Comparison of ENCODE assay signal across 16 mouse cellular contexts in genomic region chr2:162818787-162819186, GRCm38 (mm10).
A peak's percentile ranks its signal among the peaks of the same experiment; 100 is the strongest.
DNase-seq lines count a peak whose midpoint lies in the region; ATAC-seq and TF ChIP-seq lines count a peak whose summit lies in the region.
"Had no signal": no experiment of that assay in that cellular context is flagged by ENCODE, and none has a peak within 500 bp of the region (broad histone marks: within the 10 kb centered on the region; RNA-seq: fewer than 3 reads in every experiment).

No protein-coding gene starts in this region.

- ATAC-seq in heart, embryonic 11.5 days (replicated peaks; ENCODE audit: insufficient number of reproducible peaks, low FRiP score, low TSS enrichment), result peak; percentile 53; the same call in 1 of the 2 replicates
- ATAC-seq in lung, embryonic 14.5 days (ENCODE audit: insufficient read depth), result no peak
- ATAC-seq: forebrain, embryonic 13.5 days had no signal

- no peak overlapping the region for H3K9ac ChIP-seq in heart, embryonic 11.5 days (ENCODE audit: low read depth, low read length)
- no peak overlapping the region for H3K9ac ChIP-seq in heart, adult 2 months (ENCODE audit: low read depth, low read length)
- no peak overlapping the region for H3K9ac ChIP-seq in lung, embryonic 14.5 days
- H3K9ac ChIP-seq: forebrain, embryonic 13.5 days; heart, embryonic 13.5 days; limb, embryonic 13.5 days had no signal

- no peaks in the 10 kb centered on the region for H3K79me2 ChIP-seq in heart, adult 2 months (replicated peaks; ENCODE audit: control insufficient read depth, insufficient read depth, low read length)
- H3K79me2 ChIP-seq in myocyte (ENCODE audit: control insufficient read depth, insufficient read depth), result no peaks in the 10 kb centered on the region

- no peak for TF ChIP-seq EP300 in heart, adult 2 months (IDR thresholded peaks at IDR 0.05; ENCODE audit: insufficient read depth, low read depth, low read length)

- TF ChIP-seq POLR2A in heart, adult 2 months (IDR thresholded peaks at IDR 0.05; ENCODE audit: insufficient read depth, low read depth, low read length), result no peak
- TF ChIP-seq POLR2A in myocyte (IDR thresholded peaks at IDR 0.05; ENCODE audit: insufficient read length, low read depth), result no peak

- H3K27me3 ChIP-seq in heart, embryonic 11.5 days (ENCODE audit: control insufficient read depth, insufficient read depth, low read length), result no peaks in the 10 kb centered on the region
- no peaks in the 10 kb centered on the region for H3K27me3 ChIP-seq in heart, adult 2 months (ENCODE audit: control insufficient read depth, insufficient read depth, low read length)
- H3K27me3 ChIP-seq in lung, embryonic 14.5 days (ENCODE audit: insufficient read depth, low read length), result no peaks in the 10 kb centered on the region
- no peaks in the 10 kb centered on the region for H3K27me3 ChIP-seq in myocyte (ENCODE audit: control insufficient read depth, insufficient read depth, insufficient read length)
- H3K27me3 ChIP-seq: forebrain, embryonic 13.5 days; heart, embryonic 13.5 days; limb, embryonic 13.5 days had no signal

- no peak for TF ChIP-seq CTCF in heart, adult 2 months (IDR thresholded peaks at IDR 0.05)
- TF ChIP-seq CTCF in lung, embryonic 14.5 days (IDR thresholded peaks at IDR 0.05; ENCODE audit: low read depth), result no peak

- H3ac ChIP-seq in myocyte (ENCODE audit: control insufficient read depth, insufficient read length), result no peak overlapping the region

- H3K4me1 ChIP-seq in heart, embryonic 11.5 days (ENCODE audit: control insufficient read depth, insufficient read depth, low read length), result no peaks in the 10 kb centered on the region
- H3K4me1 ChIP-seq in heart, adult 2 months (ENCODE audit: control insufficient read depth, insufficient read depth, low read length), result no peaks in the 10 kb centered on the region
- H3K4me1 ChIP-seq in lung, embryonic 14.5 days (ENCODE audit: insufficient read depth), result no peaks in the 10 kb centered on the region
- H3K4me1 ChIP-seq: forebrain, embryonic 13.5 days had no signal

- intact Hi-C loops in heart, adult 2 months (cut with DNase I), result no loop called here

- no peak for DNase-seq in heart, adult 2 months
- DNase-seq in lung, embryonic 14.5 days, result peak; percentile 27
- no peak for DNase-seq in lung, adult 18-20 months
- DNase-seq in adrenal gland, postnatal 14 days, result peak; percentile 74
- DNase-seq in layer of hippocampus, adult 18-20 months (ENCODE audit: low spot score in 2 of 2), result no peak
- DNase-seq in gastrocnemius, postnatal 25 days, result no peak
- DNase-seq: cerebellum, postnatal 10 days; kidney, adult 2 months; midbrain, embryonic 14.5 days; right cerebral cortex, postnatal 25 days had no signal

- H3K9me3 ChIP-seq in heart, embryonic 11.5 days (replicated peaks; ENCODE audit: control insufficient read depth, low read length), result no peaks in the 10 kb centered on the region
- no peaks in the 10 kb centered on the region for H3K9me3 ChIP-seq in lung, embryonic 14.5 days (ENCODE audit: low read depth, low read length)
- H3K9me3 ChIP-seq: forebrain, embryonic 13.5 days; heart, embryonic 13.5 days; limb, embryonic 13.5 days had no signal

- H3K36me3 ChIP-seq in heart, embryonic 11.5 days (ENCODE audit: control insufficient read depth, insufficient read depth, low read length), result no peaks in the 10 kb centered on the region
- no peaks in the 10 kb centered on the region for H3K36me3 ChIP-seq in heart, adult 2 months (ENCODE audit: control insufficient read depth, insufficient read depth, low read length)
- no peaks in the 10 kb centered on the region for H3K36me3 ChIP-seq in lung, embryonic 14.5 days (ENCODE audit: insufficient read depth)
- no peaks in the 10 kb centered on the region for H3K36me3 ChIP-seq in myocyte (ENCODE audit: control insufficient read depth, insufficient read depth)
- H3K36me3 ChIP-seq: heart, embryonic 13.5 days; limb, embryonic 13.5 days had no signal

- H3K4me2 ChIP-seq in heart, embryonic 11.5 days, result no peak overlapping the region
- H3K4me2 ChIP-seq in lung, embryonic 14.5 days, result no peak overlapping the region
- H3K4me2 ChIP-seq in myocyte (ENCODE audit: low read depth), result peak overlapping the region; percentile 27
- H3K4me2 ChIP-seq: forebrain, embryonic 13.5 days; heart, embryonic 13.5 days; limb, embryonic 13.5 days had no signal

- WGBS in heart, embryonic 11.5 days (ENCODE audit: insufficient replicate concordance), result 85% methylated on average over 4 of the region's 4 CpGs
- WGBS in heart, adult 2 months, result 74% methylated on average over 4 of the region's 4 CpGs
- 91% methylated on average over 4 of the region's 4 CpGs for WGBS in lung, embryonic 14.5 days

- H3K4me3 ChIP-seq in heart, embryonic 11.5 days (ENCODE audit: low read depth, low read length), result no peak overlapping the region
- H3K4me3 ChIP-seq in heart, adult 2 months, result no peak overlapping the region
- no peak overlapping the region for H3K4me3 ChIP-seq in lung, embryonic 14.5 days (ENCODE audit: low read depth, low read length)
- H3K4me3 ChIP-seq in myocyte, result no peak overlapping the region
- H3K4me3 ChIP-seq: forebrain, embryonic 13.5 days; heart, embryonic 13.5 days; left cerebral cortex, adult 2 months; limb, embryonic 13.5 days had no signal

- H3K27ac ChIP-seq in heart, embryonic 11.5 days (ENCODE audit: low read depth, low read length), result no peak overlapping the region
- no peak overlapping the region for H3K27ac ChIP-seq in heart, adult 2 months
- H3K27ac ChIP-seq in lung, embryonic 14.5 days (ENCODE audit: low read depth), result no peak overlapping the region
- H3K27ac ChIP-seq: forebrain, embryonic 13.5 days; heart, embryonic 13.5 days; left cerebral cortex, adult 2 months; limb, embryonic 13.5 days had no signal

TF ChIP-seq in myocyte, 11 proteins besides CTCF, POLR2A, EP300 and RAD21:
- TF ChIP-seq REST (IDR thresholded peaks at IDR 0.05; ENCODE audit: insufficient read depth, insufficient read length) (no peak), MYOD1 (IDR thresholded peaks at IDR 0.05; ENCODE audit: control insufficient read depth in 1 of 3, insufficient read length in 2 of 3, low read depth in 2 of 3) (no peak), POLR2AphosphoS2 (IDR thresholded peaks at IDR 0.05; ENCODE audit: insufficient read length, low read depth) (no peak), CEBPB (IDR thresholded peaks at IDR 0.05; ENCODE audit: insufficient read depth, poor library complexity, severe bottlenecking) (no peak), TCF12 (IDR thresholded peaks at IDR 0.05; ENCODE audit: insufficient read depth, poor library complexity, severe bottlenecking) (no peak), SRF (IDR thresholded peaks at IDR 0.05; ENCODE audit: control insufficient read depth, insufficient read length, low read depth) (no peak), MAX (IDR thresholded peaks at IDR 0.05; ENCODE audit: low read depth) (no peak)

Comparison
In these comparisons a context has a peak if more than half of its experiments do, and no peak if none do; other contexts are left out.
1. DNase-seq: peak in lung, embryonic 14.5 days (single experiment) and adrenal gland, postnatal 14 days (single experiment); none in heart, adult 2 months (0 of 2), lung, adult 18-20 months (0 of 2), layer of hippocampus, adult 18-20 months (0 of 2) and gastrocnemius, postnatal 25 days (single experiment).